Mouse (Mus musculus) fibroblast of lung, adult 2 months (primary cell): ENCODE results near the gene Polr3b.

Source experiments
- DNase-seq: peaks from one replicate; pipeline ENCODE4 v3.0.0-alpha.2; 2011; ENCODE audit warnings: low read depth

Polr3b gene

DNA sequence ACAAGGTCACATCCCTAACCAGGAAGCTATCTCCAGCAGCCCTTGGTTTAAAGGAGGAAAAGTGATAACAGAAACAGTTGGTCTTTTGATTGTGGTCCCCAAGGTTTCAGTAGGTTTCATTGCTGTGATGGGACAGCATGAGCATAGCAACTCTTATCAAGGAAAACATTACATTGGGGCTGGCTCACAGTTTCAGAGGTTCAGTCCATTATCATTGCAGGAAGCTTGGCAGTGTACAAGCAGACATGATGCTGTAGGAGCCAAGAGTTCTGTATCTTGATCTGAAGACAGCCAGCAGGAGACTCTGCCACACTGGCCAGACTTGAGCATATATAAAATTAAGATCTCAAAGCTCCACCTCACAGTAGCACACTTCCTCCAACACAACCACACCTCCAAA is 53.6 kb downstream of the Polr3b start:
- DNase-seq = no peak

DNA sequence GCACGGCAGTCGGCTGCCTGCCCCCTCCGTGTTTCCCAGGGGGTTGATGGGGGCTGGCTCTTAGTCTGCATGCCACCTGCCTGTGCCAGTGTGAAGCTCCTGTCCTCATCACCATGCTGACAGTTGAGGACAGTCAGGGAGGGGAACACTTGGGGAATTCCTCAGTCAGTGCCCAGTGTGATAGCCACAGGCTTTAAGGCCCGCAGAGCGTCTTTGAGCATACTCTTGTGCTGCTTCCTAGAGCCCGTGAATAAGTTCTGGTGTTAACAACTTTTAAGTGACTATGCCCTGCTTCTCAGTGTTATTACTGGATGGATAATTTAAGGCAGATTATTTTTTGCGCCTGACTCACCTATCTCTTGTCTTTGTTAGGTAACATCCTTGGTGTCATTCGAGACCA is 54.4 kb downstream of the Polr3b start:
- no peak for DNase-seq

DNA sequence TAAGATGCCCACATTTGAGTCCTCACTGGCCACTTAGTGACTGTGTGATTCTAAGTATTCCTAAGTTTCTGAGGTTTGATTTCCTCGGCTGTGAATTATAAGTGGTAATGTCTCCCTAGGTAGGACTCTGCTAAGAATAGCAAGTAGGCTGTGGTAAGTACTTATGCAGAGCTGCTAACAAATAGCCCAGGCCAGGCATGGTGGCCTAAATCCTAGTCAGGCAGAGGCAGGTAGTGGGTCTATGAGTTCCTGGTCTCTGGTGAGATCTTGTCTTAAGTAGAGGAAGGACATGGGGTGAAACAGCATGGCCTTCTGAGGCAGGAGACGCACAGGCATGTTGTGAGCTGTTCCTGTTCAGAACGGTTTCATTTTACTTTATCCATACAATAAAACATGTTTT is 55.8 kb downstream of the Polr3b start:
- no peak for DNase-seq

DNA sequence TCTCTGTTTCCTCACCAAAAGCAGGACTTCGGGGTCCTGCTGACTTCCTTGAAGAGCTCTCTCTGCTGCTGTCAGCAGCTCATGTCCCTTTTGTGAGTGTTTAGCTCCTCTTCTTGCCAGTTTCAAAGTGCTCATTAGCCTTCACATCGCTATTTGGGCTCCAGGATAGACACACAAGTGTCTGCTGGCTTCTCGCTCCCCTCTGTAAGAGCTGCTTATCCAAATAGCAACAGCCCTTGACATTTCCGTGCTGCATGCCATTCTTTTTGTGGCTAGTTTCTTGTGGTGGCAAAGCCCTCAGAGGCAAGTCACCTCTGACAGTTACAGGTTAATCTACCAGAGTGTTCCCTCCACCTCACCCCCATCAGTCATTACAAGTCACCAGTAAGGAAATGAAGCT is 56.3 kb downstream of the Polr3b start:
- DNase-seq = no peak

DNA sequence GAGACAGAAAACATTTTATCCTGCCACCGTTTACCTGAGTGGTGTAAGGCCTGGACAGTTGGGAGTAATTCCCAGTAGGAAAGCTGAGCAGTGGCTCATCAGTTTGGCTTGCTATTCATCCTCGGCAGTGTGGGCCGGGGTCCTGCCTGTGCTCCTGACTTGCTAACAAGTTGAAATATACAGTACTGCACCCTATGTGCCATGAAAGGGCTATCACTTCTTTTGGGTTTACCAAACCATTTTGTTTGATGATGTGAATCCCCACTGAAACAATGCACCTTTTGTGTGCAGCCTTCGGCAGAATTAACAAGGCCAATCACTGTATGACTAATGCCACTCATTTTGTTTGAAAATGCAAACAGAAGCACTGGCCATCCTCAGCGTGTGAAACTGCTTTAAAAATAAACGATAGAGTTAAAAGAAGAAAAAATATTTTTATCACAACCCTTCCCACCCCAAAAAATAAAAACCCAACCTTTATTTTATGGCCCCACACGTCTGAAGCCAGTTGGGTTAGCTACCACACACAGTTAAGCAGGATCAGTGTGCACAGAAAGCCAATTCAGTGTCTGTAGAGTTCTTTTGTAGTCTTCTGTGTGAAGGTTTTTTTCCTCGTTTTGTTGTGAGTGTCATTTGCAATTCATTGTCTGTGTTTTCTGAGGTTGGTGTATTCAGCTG is 63.5 kb downstream of the Polr3b start:
- DNase-seq = no peak

DNA sequence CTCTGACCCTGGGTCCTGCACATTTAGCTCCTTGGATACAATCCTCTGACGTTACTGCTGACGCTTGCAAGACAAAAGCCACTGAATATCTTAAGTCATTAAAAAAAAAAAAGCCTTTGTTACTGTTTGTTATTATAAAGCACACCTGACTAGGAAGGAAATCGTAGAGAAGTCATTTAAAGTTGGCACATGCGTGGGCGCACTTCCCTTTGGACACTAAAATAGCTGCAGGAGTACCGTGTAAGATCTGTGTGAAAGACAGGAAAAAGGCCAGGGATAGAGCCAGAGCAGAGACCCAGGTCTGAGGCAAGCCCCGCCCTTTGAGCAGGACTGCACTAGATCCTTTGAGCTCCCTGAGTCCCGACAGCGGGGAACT is 64.0 kb downstream of the Polr3b start:
- no peak for DNase-seq

DNA sequence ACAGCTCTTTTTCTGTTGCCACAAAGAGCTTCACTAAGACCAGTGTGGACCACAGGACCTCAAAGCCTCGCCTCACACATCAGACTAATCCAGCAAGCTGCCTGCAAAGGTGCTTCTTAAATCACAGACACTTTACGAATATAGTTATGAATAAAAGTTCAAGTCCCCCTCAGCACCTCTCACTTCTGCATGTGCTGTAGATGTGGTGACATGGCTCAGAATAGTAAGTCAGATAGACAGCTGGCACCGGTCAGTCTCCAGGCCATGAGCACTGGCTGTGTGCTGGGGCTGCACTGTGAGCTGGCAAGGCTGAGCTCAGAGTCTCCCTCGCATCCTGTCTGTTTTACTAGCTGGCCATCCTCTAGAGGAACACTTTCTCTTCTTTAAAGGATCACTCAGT is 64.6 kb downstream of the Polr3b start:
- DNase-seq = no peak

DNA sequence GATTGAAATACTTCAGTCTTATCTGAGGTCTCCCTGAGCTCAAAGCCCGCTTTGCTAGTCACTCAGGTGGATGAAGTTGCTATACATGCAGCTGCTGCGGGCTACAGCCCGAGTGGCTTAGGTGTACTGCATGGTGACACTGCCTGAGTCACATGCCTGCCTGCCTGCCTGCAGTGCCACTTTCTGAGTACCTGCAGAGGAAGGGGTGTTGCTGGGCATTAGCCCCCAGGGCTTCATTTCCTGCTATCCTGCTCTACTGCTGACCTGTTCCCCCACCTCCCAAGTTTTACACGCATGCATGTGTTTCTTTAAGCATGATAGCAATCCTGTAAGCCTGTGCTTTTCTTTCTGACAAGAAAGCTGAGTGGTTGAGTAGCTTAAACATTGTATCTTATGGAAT is 65.6 kb downstream of the Polr3b start:
- no peak for DNase-seq

DNA sequence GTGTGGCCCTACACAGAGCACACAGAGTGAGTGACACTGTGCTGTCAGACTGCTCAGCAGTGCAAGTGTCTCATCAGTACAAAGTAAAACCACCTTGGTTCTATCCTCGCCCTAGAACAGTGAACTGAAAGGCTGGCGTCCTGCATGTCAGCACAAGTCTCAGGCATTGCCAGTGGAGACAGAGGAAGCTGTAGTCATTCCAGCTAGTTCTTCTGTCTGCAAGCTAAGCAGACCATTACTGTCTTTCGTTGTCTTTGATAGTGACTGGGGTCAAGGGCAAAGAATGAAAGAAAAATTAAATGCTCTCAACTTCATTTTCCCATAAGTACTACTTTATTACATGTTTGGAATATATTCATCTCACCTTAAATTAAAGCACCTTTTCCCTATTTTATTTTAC is 67.8 kb downstream of the Polr3b start:
- DNase-seq = no peak

DNA sequence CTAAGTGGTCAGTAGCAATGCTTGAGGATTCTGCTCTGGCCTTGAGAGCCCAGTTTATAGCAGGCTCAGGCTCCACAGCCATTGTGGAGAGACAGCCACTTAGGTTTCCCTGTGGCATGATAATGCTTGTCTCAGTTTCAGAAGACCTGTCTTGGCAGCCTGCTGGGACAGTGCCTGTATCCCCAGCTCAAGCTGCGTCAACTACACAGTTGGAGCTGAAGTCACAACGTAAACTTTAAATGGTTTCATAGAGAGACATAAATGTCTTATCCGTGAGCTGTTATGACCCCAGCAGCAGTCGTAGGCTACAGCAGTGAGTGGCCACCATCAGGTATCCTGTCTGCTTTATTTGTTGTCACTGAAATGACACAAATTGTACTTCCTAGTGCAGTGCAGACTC is 68.7 kb downstream of the Polr3b start:
- no peak for DNase-seq

DNA sequence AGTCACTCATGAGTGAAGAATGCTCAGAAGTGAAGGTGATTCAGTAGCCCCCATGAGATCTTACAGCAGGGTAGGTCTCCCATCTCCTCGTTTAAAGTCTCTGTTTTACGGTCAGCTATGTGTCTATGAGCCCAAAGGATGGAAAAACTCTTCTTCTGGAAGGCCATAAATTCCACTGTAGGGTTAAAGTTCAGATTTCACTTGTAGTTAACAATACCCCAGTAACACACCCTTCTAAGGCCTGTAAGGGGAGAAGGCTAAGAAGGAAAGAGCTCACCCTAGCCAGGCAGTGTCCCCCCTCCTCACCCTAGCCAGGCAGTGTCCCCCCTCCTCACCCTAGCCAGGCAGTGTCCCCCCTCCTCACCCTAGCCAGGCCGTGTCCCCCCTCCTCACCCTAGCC is 69.6 kb downstream of the Polr3b start:
- no peak for DNase-seq

DNA sequence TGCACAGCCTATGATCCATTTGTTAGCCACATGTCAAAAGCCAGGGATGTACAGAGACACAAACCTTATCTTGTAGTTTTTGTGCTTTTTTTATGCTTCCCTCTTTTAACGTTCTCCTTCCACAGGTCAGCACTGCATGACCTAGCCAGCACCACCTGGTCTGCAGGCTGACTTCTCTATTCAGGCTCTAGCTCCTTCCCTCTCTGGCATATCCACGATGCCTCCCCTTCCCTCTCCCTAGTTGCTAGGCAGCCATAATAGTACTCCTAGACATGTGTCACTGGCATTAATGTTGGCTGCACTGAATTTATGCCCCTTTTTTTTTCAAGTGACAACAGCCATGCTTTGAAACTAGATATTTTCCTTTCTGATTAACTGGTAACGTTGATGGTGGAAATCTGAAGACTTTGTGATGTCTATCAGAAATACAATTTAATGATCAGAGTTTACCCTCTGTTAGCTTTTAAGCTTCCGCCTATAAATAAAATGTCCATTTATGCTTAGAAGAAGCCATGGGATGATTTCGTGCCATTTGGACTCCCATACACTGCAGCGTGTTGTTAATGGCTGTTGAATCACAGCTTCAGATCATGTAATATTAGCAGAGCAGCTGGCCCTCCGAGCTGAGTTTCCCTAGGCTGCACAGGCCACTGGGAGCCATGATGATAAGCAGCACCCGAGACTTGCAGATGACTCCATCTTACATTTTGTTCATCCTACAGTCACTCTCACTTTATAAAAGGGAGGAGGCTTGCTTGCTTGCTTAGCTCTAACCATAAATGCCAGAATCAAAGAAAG is 71.9 kb downstream of the Polr3b start:
- DNase-seq = no peak

DNA sequence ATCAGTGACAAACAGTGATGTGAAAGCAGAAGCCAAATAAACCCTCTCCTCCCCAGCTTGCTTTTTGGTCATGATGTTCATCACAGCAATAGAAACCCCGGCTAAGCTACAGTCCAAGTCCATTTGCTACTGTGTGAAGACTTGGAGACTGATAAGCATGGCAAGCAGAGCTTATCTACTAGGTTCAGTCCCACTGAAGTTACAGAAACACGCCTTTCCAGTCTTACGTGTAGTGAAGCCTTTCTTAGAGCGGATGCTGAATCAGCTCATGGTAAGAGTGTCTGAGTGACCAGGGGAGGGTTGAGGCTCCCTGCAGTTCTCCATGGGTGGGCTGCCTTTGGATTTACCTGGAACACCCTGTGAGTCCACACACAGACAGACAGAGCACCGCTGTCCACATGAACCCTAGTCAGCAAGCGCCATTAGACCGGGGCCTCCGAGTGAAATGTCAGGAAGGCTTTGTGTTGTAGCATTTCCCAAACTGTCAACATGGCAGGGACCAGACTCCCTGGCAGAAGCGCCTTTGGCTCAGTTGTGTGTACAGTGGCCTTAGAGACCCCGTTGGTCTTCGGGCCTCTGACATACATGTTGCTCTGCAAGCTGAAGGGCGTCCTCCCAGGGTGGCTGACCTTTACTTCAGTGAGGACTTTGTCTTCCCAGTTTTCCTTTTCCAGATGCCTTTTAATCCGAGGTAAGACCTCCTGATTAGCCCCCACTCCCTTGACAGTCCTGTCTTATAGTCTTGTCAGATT is 78.3 kb downstream of the Polr3b start:
- no peak for DNase-seq

DNA sequence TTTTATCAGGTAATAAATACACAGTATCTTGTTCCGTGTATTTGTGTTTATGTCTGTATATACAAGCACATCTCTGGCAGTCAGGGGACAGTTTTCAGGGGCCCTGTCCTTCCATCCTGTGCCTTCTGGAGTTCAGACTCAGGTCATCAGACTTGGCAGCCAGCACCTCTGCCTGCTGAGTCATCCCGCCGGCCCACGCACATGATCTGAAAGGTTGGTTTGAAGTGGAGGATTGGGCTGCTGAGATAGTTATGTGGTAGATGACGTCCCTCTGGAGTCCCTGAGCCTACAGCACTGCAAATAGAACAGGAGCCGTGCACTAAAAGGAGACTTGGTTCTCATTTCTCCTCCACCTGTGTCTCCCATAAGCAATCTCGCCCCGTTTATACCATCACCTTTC is 79.0 kb downstream of the Polr3b start:
- peak; percentile 38 for DNase-seq

DNA sequence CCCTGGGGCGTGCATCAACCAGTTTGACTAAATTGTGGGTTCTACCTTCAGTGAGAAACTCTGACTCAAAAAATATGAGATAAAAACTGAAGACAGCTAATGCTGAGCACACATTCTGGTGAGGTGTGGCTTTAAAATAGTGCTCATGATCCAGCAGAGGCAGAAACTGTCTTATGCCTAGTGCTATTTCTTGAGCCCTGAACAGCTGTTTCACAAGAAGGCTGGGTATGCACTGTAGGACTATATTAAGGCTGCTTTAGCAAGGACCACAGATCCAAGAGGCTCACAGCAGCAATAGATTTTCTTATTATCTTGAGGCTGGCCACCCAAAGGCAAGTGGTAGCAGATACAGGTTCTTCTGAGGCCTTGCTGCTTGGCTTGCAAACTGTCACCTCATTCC is 80.0 kb downstream of the Polr3b start:
- no peak for DNase-seq

DNA sequence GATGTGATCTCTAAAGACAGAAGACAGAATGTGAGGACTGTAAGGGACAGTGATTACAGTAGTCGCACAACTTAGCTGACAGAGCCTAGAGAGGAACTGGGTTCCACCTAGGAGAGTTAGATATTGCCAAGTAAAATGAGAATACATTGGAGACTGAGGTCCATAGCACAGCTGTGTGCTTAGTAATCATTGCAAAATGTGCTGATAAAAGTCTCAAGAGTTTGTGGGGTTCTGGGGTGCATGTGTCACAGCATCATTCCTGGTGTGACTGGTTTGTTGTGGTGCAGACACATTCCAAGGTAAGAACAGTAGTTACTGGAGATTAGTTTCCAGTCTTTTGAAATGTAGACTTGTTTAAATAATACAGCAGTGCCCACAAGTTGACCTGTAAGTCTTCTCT is 82.5 kb downstream of the Polr3b start:
- DNase-seq = no peak

DNA sequence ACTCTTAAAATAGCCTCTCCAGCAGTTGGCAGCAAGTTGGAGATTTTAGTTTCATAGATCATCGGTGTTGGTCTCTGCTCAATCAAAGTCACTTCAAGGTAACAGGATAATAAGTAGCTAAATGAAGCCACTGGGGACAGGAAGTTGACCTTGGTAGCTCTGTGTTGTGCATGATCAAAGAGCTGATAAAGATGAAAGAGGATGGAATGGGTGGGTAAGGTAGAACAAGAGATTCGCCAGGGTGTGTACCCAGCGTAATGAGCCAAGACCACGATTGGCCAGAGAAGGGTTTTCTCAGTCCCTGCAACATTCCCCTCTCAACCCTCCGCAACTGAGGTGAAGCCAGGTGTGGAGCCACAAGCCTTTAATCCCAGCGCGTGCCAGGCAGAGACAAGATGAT is 83.1 kb downstream of the Polr3b start:
- no peak for DNase-seq

DNA sequence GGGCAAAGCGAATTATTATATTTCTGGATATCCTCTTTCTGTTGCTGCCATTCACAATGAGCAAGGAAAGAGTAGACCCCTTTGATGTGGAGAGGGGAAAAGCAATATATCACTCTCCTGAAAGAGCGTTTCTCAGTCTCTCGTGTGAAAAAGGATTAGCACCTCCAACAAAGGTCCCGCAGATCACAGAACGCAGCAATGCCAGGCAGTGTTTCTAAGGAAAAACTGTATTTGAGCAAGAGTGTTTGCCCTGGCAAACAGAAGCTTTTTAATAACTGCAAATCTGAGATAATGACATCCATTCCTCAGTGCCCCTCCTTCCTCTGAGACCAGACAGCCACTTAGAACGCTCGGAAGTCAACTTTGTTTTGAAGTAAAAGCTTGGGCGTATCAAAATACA is 84.5 kb downstream of the Polr3b start:
- no peak for DNase-seq

DNA sequence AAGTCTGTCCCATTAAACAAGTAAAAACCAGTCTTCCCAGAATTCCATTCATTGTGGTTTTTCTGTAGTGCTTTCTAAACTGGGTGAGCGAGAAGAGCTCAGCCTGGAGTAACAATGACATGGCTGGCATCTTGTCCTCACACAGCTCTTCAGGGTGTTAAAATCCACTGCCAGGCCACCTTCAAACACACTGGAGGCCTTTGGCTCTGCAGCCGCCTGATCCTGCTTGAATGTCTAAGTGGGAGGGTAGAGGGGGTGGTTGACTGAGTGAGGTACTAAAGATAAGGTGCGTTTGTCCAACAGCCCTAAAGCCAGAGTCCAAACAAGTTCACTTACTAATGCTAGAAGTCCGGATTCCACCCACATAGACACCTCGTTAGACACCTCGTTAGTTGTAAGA is 85.1 kb downstream of the Polr3b start:
- no peak for DNase-seq

DNA sequence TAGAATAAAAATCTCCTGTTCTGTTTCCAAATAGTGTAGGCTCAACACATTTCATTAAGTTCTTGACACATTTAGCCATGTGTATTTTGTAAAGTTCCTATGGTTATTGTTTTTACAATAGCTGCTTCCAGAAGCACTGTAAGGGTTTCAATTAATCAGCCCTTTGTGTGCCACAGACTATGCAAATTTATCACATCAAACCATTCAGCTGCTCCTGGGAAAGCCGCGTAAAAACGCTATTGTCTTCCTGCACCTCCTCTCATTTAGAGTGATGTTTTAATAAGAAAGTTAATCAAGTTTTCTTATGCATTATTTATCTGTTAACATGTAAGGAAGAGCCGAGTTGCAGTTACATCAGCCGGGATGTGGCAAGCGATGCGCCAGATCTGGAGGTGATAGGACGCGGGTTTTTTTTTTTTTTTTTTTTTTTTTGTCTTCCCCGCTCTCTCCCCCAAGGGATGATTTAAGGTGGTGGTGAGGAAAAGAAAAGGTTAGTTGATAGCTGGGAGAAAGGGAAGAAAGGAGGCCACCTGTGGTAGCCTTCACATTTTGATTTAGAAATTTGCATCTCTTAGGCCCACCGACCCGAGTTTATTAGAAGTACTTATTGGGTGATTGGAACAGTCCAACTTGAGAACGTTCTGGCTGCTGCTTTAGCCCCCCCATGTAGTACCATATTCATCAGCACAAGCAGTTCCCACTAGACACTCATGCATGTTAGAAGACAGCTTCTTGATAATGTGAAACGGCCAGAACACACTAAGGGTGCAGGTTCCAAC is 85.8 kb downstream of the Polr3b start:
- no peak for DNase-seq

DNA sequence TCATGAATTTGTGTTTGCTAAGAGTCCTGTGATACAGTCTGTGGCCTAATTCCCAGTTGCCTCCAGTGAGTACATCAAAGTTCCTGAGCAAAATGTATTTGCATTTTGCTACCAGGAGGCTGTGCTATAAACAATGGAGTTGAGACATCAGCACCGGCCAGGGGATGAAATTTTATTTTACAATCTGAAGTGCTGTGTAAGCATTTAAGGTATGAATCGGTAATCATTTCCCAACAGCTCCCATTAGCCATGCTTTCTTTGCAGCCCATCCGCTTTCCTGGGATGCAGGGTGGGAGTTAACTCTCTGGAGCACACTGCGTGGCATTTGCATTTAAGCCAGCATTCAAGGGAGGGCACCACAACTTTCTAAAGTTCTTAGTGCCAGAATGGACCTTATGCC is 88.1 kb downstream of the Polr3b start:
- DNase-seq = no peak

DNA sequence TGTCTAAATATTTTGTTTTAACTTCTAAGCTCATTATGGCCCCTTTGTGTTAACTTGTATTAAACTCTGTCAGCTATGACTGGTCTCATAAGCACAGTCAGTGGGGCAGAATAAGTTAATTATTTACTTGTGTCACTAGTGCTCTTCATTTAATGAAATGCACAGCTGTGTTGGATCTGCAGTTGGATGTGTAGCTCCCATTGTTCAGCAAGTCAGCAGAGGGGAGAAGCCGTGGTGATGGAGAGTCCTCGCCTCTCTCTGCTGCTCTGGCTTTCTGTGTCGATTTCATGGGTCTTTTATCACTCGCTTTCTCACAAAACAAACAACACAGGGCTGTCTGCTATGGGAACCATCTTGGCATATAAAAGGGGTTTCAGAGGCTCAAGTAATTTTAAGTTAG is 88.7 kb downstream of the Polr3b start:
- no peak for DNase-seq

DNA sequence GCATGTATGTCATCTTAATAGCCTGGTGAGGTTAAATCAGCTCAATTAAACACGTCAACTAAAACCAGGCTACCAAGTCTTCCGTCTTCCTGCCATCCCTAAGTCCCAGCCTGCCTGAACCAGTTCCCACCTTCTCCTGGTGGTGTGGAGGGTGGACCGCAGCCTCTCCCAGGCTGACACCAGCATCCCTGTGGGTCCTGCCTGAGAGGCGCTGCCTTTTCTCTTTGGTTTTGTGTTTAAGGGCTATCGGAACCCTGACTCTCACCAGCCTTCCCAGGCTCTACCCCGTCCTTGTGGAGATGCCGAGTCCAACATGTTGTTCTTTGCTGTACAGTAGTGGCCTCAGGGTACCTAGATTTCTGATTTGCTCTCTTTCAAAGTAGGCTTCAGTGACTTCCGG is 89.4 kb downstream of the Polr3b start:
- no peak for DNase-seq
